Mouse (Mus musculus): ENCODE measurements around the gene Pla2g2e.

DNA sequence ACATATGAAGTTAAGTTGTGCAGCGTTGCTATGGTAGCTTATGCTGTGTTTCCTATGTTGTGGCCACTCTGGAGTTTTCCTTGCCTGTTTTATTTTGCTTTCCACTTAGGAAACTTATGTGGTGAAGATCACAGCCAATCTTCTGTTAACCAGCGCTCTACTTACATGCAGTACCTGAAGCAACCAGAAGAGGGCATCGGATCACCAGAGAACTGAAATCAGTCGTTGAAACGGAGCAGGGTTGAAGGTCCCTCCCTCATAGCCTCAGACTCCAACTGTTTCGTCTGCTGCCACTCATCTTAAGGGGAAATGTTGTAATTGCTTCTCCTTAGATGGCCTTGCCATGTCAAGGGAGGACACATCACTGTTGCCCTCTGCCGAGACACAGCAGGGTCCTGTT, 11.3 kb upstream of the Pla2g2e start:
- TF ChIP-seq CTCF (IDR thresholded peaks at IDR 0.05; ENCODE audit: low read depth) (peak; percentile 91), EP300 (IDR thresholded peaks at IDR 0.05; ENCODE audit: low read depth) (no peak)
